Mouse (Mus musculus): ENCODE data around the gene Atp5g2. TPM values are rescaled to one million over a fixed set of nuclear protein-coding genes. Genes with fewer than 3 reads are reported as not detected.
"Not testable (repeated sequence)": the region's sequence is repeated elsewhere in the genome, so short reads cannot be mapped to it uniquely, and the experiment has no call there.

Atp5g2 gene
- polyA plus RNA-seq, 1 experiment from 2014 or later: 79.6 TPM

DNA sequence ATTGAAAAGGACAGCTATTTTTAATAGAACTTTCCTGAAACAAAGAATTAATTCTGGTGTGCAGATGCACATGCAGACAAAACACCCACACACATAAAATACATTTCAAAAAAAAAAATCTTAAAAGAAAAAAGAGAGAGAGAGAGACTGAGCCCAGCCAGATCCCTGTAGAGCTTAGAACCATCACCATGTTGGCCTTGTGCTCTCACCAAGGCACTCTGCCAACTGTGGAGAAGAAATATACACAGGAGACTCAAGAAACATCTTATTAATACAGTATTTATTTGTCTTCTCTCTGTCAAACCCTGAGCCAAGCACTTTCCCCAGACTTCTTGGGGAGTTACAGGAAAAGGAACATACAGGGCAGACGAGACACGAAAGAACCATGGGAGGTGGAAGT lies 9.6 kb downstream of the Atp5g2 start:
- not testable (repeated sequence) for H3K9me3 ChIP-seq (replicated peaks); H3K4me2 ChIP-seq; H3K27me3 ChIP-seq; H3K4me1 ChIP-seq; ATAC-seq; H3K4me3 ChIP-seq; H3K27ac ChIP-seq; H3K9ac ChIP-seq
- H3K36me3 ChIP-seq (ENCODE audit: poor library complexity, severe bottlenecking): peaks cover 73% of the 10 kb centered on the region
- WGBS: 100% methylated on average over 1 of the region's 2 CpGs

DNA sequence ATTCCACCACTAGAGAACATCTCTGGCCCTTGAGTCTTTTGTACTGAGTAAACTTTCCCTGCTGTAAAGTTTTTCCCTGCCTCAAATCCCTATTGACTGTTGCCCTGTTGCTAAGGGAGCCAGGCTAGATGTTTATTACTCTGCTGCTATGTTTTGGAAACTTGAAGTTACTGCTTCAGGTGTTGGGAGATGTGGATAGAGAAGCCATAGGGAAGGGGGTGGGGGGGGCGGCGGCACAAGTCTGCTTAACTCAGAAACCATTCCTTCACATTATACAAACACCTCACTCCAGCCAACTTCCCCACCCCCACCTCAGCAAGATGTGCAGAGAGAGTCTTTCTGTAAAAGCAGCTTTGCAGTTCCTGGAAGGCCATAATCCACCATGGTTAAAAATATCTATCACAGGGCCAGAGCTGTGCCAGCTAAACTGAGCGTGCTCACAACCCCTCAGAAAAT lies 14.2 kb downstream of the Atp5g2 start:
- Histone ChIP-seq H3K4me3 (no peak overlapping the region), H3K27me3 (no peaks in the 10 kb centered on the region), H3K4me2 (no peak overlapping the region), H3K36me3 (ENCODE audit: poor library complexity, severe bottlenecking) (peaks cover 31% of the 10 kb centered on the region), H3K9me3 (replicated peaks) (no peaks in the 10 kb centered on the region), H3K4me1 (peaks cover 6% of the 10 kb centered on the region; the same call in 1 of the 2 replicates), H3K27ac (no peak overlapping the region; the same call in 1 of the 2 replicates), H3K9ac (no peak overlapping the region)
- ATAC-seq: no peak
- 84% methylated on average over 3 of the region's 3 CpGs for WGBS

DNA sequence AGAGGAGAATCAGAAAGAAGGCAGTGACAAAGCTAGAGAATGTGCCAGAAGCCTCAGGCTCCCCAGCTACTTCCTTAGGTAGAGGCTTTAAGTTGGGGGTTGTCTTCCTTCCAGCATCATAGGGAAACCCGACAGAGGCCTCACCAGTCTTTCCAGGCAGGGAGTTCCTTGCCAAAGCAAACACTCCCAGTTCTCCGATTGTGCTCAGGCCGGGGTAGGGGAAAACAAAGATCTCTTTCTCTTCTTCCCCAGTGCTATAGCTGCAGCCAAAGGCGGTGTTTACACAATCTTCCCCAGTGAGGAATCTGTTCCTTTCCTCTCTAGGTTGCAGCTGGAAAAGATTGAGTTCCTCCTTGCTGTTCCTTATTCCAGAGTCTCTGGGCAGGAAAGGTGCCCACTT lies 15.5 kb downstream of the Atp5g2 start:
- Histone ChIP-seq H3K27me3 (no peaks in the 10 kb centered on the region), H3K4me2 (no peak overlapping the region), H3K27ac (no peak overlapping the region; the same call in 1 of the 2 replicates), H3K4me1 (peaks cover 6% of the 10 kb centered on the region; the same call in 1 of the 2 replicates), H3K9me3 (replicated peaks) (no peaks in the 10 kb centered on the region), H3K4me3 (no peak overlapping the region), H3K36me3 (ENCODE audit: poor library complexity, severe bottlenecking) (peaks cover 19% of the 10 kb centered on the region), H3K9ac (no peak overlapping the region)
- WGBS: 10% methylated on average over 4 of the region's 4 CpGs
- ATAC-seq: no peak

DNA sequence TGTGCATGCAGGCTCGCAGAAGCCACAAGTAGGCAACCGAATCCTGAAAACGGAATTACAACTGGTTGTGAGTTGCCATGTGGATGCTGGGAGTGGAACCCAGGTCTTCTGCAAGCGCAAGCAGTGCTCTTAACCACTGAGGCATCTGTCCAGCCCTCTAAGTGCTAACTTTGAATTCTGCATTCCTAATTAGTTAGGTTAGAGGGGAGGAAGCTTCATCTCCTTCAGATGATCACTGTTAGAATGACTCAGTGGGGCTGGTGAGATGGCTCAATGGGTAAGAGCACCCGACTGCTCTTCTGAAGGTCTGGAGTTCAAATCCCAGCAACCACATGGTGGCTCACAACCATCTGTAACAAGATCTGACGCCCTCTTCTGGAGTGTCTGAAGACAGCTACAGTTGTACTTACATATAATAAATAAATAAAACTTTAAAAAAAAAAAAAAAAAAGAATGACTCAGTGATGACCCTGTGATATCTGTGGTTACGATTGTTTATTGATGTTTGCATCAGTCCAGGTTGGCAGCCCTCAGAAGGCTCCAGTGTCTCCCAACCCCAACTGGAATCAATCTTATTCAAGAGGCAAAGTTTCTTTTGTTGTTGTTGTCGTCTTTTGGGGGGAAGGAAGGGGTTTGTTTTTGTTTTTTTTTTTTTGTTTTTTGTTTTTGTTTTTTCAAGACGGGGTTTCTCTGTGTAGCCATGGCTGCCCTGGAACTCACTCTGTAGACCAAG lies 20.1 kb downstream of the Atp5g2 start:
- not testable (repeated sequence) for H3K4me3 ChIP-seq; H3K4me2 ChIP-seq; H3K27ac ChIP-seq; H3K9me3 ChIP-seq (replicated peaks); H3K36me3 ChIP-seq (ENCODE audit: poor library complexity, severe bottlenecking); H3K4me1 ChIP-seq; H3K9ac ChIP-seq; ATAC-seq; H3K27me3 ChIP-seq
- WGBS: 88% methylated on average over 9 of the region's 9 CpGs

DNA sequence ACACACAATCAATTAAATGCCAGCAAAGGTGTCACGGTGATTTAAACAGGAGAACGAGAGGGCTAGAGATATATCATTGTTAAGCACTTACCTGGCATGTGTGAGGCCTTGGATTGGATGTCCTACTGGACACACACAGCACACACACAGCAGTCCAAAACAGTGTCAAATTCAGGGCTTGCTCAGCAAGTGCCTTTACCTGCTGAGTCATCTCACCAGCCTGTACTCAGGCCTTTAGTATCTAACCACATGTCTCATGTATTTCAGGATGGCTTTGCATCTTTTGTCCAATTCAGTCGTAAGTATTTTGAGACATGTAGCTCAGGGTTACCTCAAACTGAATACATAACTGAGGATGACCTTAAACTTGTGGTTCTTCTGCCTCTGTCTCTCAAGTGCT lies 21.0 kb downstream of the Atp5g2 start:
- Histone ChIP-seq H3K4me3 (no peak overlapping the region), H3K4me2 (no peak overlapping the region), H3K36me3 (ENCODE audit: poor library complexity, severe bottlenecking) (no peaks in the 10 kb centered on the region), H3K4me1 (no peaks in the 10 kb centered on the region), H3K27me3 (no peaks in the 10 kb centered on the region), H3K9ac (no peak overlapping the region), H3K27ac (no peak overlapping the region), H3K9me3 (replicated peaks) (no peaks in the 10 kb centered on the region)
- WGBS: 87% methylated on average over 3 of the region's 3 CpGs
- ATAC-seq: no peak

DNA sequence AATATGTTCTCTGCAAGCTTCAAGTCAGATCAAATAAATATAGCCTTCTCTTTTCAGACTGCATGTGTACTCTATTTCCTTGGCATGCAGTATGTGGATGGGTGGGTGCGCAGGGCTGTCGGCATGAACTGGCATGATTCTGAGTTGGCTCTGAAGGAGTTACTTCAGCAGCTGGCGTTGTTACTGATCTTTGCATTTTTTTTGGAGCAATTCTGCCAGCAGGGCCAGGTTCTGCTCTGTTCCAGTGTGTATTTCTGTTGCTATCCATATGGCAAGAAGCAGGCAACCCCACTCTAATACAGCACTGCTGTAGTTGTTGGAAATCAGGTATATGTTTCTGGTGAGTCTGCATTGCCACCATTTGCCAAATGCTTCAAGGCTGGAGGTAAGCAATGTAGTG lies 36.3 kb downstream of the Atp5g2 start:
- 0 out of 2 replicates have a peak overlapping the region, but pooled peaks have one; percentile 14 for H3K27ac ChIP-seq
- H3K4me1 ChIP-seq: no peaks in the 10 kb centered on the region
- H3K9me3 ChIP-seq (replicated peaks): no peaks in the 10 kb centered on the region
- 87% methylated on average over 3 of the region's 3 CpGs for WGBS
- peak; percentile 63; the same call in 1 of the 2 replicates for ATAC-seq
- no peak overlapping the region for H3K4me2 ChIP-seq
- no peaks in the 10 kb centered on the region for H3K36me3 ChIP-seq (ENCODE audit: poor library complexity, severe bottlenecking)
- H3K9ac ChIP-seq: no peak overlapping the region
- no peaks in the 10 kb centered on the region for H3K27me3 ChIP-seq
- H3K4me3 ChIP-seq: no peak overlapping the region

DNA sequence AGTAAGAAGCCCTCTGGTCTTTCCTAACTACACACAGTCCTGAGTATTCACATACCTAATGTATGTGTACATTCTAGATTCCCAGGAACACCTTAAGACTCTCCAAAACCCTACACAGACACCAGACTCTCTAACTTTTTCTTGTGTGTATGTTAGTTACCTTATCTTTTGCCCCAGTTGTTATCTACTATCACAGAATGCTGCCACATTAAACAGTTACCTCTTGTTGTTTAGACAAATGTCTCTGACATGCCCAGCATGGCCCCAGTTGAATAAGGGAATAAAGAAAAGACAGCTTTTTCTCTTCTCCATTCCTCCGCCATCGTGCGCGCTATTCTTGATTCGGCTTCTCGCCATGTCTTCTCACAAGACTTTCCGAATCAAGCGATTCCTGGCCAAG lies 37.5 kb downstream of the Atp5g2 start:
- Histone ChIP-seq H3K36me3 (ENCODE audit: poor library complexity, severe bottlenecking) (no peaks in the 10 kb centered on the region), H3K9me3 (replicated peaks) (no peaks in the 10 kb centered on the region), H3K4me1 (no peaks in the 10 kb centered on the region), H3K27ac (no peak overlapping the region), H3K4me3 (no peak overlapping the region), H3K27me3 (no peaks in the 10 kb centered on the region), H3K4me2 (no peak overlapping the region), H3K9ac (no peak overlapping the region)
- 93% methylated on average over 8 of the region's 8 CpGs for WGBS
- no peak for ATAC-seq

DNA sequence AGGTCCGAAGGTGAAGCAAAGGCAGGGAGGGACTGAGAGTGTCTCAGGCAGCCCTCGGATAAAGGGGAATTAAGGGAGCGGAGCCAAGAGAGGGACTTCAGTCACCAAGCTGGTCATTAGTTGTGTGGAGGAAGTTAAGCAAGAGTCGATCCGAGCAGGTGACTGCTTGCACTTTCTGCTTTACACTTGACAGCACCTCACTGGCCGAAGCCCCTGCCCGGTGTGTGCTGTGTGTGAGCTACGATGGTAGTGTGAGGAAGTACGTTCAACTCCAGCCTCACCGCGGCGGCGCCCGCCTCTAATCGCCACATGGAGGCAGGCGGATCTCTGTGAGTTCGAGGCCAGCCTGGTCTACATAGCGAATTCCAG lies 46.5 kb downstream of the Atp5g2 start:
- Histone ChIP-seq H3K4me1 (peaks cover 24% of the 10 kb centered on the region), H3K27ac (peak overlapping the region; percentile 94), H3K9me3 (replicated peaks) (no peaks in the 10 kb centered on the region), H3K4me3 (peak overlapping the region; percentile 57), H3K36me3 (ENCODE audit: poor library complexity, severe bottlenecking) (no peaks in the 10 kb centered on the region), H3K4me2 (peak overlapping the region; percentile 83), H3K9ac (peak overlapping the region; percentile 75), H3K27me3 (no peaks in the 10 kb centered on the region)
- no peak; the same call in 1 of the 2 replicates for ATAC-seq
- WGBS: 1% methylated on average over 18 of the region's 18 CpGs

DNA sequence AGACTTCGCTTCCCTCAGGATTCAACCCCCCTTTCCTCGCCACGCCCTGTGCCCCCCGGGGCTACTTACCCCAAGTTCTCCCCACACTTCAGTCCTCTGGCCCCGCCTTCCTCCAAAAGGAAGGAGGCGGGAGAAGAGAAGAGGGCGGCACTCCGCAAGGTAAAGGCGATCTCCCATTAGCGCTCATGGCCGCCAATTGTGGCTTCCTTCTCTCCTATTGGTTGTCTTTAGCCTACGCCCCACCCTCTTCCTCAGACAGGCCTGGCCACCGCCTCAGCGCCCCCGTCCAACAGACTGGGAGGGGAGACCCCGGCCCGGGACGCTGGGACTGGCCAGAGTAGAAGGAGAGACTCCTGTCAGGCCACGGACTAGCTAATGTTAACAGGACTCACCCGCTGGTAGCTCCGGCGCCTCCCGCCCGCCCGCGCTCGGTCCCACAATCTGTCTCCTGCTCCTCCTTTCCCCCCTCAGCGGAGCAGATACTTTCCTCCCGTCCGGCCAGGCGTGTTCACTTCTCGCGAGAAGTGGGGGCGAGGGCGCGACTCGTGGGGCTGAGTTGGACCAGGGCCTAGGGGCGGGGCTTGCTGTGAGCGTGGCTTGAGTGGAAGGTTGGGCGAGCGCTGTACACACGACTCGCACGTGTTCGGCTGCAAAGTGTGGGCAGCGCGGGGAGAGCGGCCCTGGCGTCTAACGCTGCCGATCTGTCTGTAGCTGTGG lies 47.0 kb downstream of the Atp5g2 start, which contains the start of the genes Gm28047 and Atf7:
Gene Gm28047 (minus strand): TSS at position 98 of the 717 bp plus-strand sequence.
Gene Atf7 (minus strand): TSS at position 495 of the 717 bp plus-strand sequence.
- Histone ChIP-seq H3K4me1 (peaks cover 24% of the 10 kb centered on the region), H3K9me3 (replicated peaks) (no peaks in the 10 kb centered on the region), H3K27ac (peak within 1 kb of the TSS; percentile 94), H3K27me3 (no peaks in the 10 kb centered on the region), H3K36me3 (ENCODE audit: poor library complexity, severe bottlenecking) (no peaks in the 10 kb centered on the region), H3K9ac (peak within 1 kb of the TSS; percentile 75), H3K4me2 (peak within 1 kb of the TSS; percentile 83), H3K4me3 (peak within 1 kb of the TSS; percentile 57)
- WGBS: under 1% methylated on average over 50 of the region's 51 CpGs
- peak; percentile 99 for ATAC-seq

DNA sequence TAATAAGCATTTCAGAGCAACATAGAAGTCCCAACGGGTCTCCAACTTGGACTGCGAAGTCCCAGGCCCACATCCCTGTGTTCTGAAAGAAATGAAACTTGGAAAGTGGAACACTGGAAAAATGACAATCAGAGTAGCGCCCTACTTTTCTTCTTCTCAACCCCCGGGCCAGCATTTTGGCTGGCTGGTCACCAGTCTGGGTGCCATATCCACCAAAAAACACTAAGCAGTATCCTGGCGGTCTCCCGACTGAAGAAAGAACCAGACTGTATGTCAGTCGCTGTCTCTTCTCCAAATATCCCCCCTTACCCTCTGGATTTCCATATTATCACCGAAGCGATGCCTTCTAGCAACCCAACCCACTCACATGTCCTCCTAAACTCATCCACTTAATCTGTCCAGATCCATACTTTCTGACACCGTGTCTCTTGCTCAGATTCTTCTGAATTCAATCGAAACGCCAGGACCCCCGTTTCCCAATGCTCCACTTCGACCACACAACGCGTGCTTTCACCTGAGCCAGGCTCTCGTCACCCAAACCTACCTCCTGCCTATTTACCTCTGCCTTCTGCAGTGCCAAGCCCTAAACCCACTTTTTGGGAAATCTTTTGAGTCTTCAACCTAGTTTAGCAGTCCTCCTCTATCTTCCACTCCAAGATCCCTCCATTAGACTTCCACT lies 47.7 kb downstream of the Atp5g2 start:
- Histone ChIP-seq H3K36me3 (ENCODE audit: poor library complexity, severe bottlenecking) (no peaks in the 10 kb centered on the region), H3K9me3 (replicated peaks) (no peaks in the 10 kb centered on the region), H3K4me1 (peaks cover 24% of the 10 kb centered on the region), H3K27me3 (no peaks in the 10 kb centered on the region), H3K27ac (no peak overlapping the region), H3K4me3 (peak overlapping the region; percentile 57), H3K9ac (peak overlapping the region; percentile 75), H3K4me2 (peak overlapping the region; percentile 83)
- ATAC-seq: no peak
- WGBS: 8% methylated on average over 17 of the region's 17 CpGs

DNA sequence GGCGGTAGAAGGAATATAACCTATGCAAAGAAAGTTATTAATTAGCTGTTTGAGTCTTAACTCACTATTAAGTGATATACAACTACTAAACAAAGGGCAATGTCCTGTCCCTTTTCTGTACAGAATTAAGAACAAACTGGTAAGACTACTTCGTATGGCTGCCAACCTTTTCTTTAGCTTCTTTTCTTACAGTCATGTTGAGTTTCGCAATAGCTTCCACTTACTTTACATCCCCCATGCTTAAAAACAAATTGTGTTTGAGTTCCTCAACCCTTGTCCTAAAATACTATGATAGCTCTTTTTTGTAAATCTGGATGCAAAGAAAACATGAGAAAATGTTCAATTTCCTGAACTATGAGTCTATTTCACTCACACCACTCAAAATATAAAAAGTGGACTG lies 49.0 kb downstream of the Atp5g2 start:
- no peaks in the 10 kb centered on the region for H3K36me3 ChIP-seq (ENCODE audit: poor library complexity, severe bottlenecking)
- no peaks in the 10 kb centered on the region for H3K9me3 ChIP-seq (replicated peaks)
- peaks cover 24% of the 10 kb centered on the region for H3K4me1 ChIP-seq
- no peak overlapping the region for H3K9ac ChIP-seq
- WGBS: 88% methylated on average over 3 of the region's 3 CpGs
- H3K27me3 ChIP-seq: no peaks in the 10 kb centered on the region
- 0 out of 2 replicates have a peak overlapping the region, but pooled peaks have one; percentile 0 for H3K4me3 ChIP-seq
- H3K27ac ChIP-seq: no peak overlapping the region
- H3K4me2 ChIP-seq: no peak overlapping the region
- ATAC-seq: no peak

DNA sequence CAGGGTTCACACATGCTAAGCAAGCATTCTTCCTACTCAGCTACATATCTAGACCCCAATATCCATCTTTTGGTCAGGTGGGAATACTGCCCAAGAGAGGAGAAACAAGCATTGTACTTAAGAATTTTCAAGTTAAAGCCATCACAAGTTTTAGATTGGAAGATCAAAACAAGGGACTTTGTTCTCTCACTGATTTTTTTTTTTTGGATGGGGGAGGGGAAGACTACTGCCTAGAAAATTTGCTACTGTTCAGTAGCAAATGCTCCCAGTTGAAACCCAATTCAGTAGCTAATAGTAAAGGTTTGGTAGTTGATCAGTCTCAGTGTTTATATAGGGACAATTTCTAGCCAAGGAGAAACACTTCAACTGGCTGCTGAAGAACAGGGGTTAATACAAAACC lies 49.6 kb downstream of the Atp5g2 start:
- no peak overlapping the region for H3K4me2 ChIP-seq
- no peaks in the 10 kb centered on the region for H3K36me3 ChIP-seq (ENCODE audit: poor library complexity, severe bottlenecking)
- no peak overlapping the region for H3K4me3 ChIP-seq
- no peaks in the 10 kb centered on the region for H3K27me3 ChIP-seq
- H3K27ac ChIP-seq: no peak overlapping the region
- no peak overlapping the region for H3K9ac ChIP-seq
- peaks cover 24% of the 10 kb centered on the region for H3K4me1 ChIP-seq
- no peak for ATAC-seq
- H3K9me3 ChIP-seq (replicated peaks): no peaks in the 10 kb centered on the region
